Mouse (Mus musculus): ENCODE results near the gene Lias.

GRCm38 (mm10) chr5:65354097-65354496 lies 37.2 kb upstream of the Lias start:
- no peak for TF ChIP-seq POLR2A (IDR thresholded peaks at IDR 0.05; ENCODE audit: low read depth, low read length)
- no peak for TF ChIP-seq CTCF (IDR thresholded peaks at IDR 0.05; ENCODE audit: extremely low read depth, insufficient read depth, insufficient read length, insufficient replicate concordance)
